Mouse (Mus musculus) granulocyte monocyte progenitor cell, adult 5-6 weeks (primary cell): Measurements from ENCODE around the gene Krtap1-3. TPM values are rescaled to one million over a fixed set of nuclear protein-coding genes. Genes with fewer than 3 reads are reported as not detected.

Experiments
- ATAC-seq: replicated peaks from 2 replicates; pipeline ENCODE4 v1.8.0; 2016; ENCODE audit warnings: mild to moderate bottlenecking, moderate TSS enrichment, inconsistent platforms; ENCODE audit not compliant: poor library complexity, severe bottlenecking
- total RNA-seq, 2 experiments: library from RNA; stranded (forward) in 1 of 2; stranded (reverse) in 1 of 2; fragments of 200-712, 200-1000 nt in 1 of 2; fragments of >200 nt in 1 of 2; fragmentation: Nextera tagmentation in 1 of 2; gene quantifications; 2 replicates each; pipeline ENCODE4 v1.2.3; 2014 to 2017

The Krtap1-3 gene
- total RNA-seq, 2 experiments from 2014 or later: not detected

- ATAC-seq: no peak
These were observed 28.6 kb downstream of the Krtap1-3 start for GRCm38 (mm10) chr11:99562580-99562979.

GRCm38 (mm10) chr11:99559366-99559765, 31.8 kb downstream of the Krtap1-3 start, which contains the start of gene Gm11939:
Gene Gm11939 (minus strand): TSS chr11:99559466.
- no peak for ATAC-seq

- ATAC-seq: no peak
These were observed 33.0 kb downstream of the Krtap1-3 start for GRCm38 (mm10) chr11:99557976-99558745.

GRCm38 (mm10) chr11:99556753-99557152, 34.4 kb downstream of the Krtap1-3 start, which contains the start of gene Krtap3-2:
Gene Krtap3-2 (minus strand): TSS chr11:99556853.
- ATAC-seq: no peak

GRCm38 (mm10) chr11:99556195-99556594, 34.9 kb downstream of the Krtap1-3 start:
- no peak for ATAC-seq

GRCm38 (mm10) chr11:99550765-99551164, 40.4 kb downstream of the Krtap1-3 start, which contains the start of gene Krtap3-3:
Gene Krtap3-3 (minus strand): TSS chr11:99550865.
- ATAC-seq: no peak

GRCm38 (mm10) chr11:99547892-99548291, 43.2 kb downstream of the Krtap1-3 start:
- no peak for ATAC-seq

Other genes starting within 250 kb of the Krtap1-3 start
Only the 30 nearest of the 36 such genes appear.
- 1.7 and 7.5 TPM in 2 replicates for gene Krt10, start 202.0 kb downstream of the Krtap1-3 start, total RNA-seq (2014; fragmentation: Nextera tagmentation)
- 0.39 TPM in 1 of 2 replicates, not detected in the other for gene Krt10, start 202.0 kb downstream of the Krtap1-3 start, total RNA-seq (2017)
- gene Krt12, start 169.1 kb downstream of the Krtap1-3 start, total RNA-seq (2014; fragmentation: Nextera tagmentation): not detected in 2 replicates
- not detected in 2 replicates for gene Krt12, start 169.1 kb downstream of the Krtap1-3 start, total RNA-seq (2017)
- gene Krt20, start 153.2 kb downstream of the Krtap1-3 start, total RNA-seq (2014; fragmentation: Nextera tagmentation): not detected in 2 replicates
- gene Krt20, start 153.2 kb downstream of the Krtap1-3 start, total RNA-seq (2017): not detected in 2 replicates
- gene Krt23, start 98.2 kb downstream of the Krtap1-3 start, total RNA-seq (2014; fragmentation: Nextera tagmentation): not detected in 2 replicates
- not detected in 2 replicates for gene Krt23, start 98.2 kb downstream of the Krtap1-3 start, total RNA-seq (2017)
- not detected in 2 replicates for gene Krt39, start 70.0 kb downstream of the Krtap1-3 start, total RNA-seq (2014; fragmentation: Nextera tagmentation)
- gene Krt39, start 70.0 kb downstream of the Krtap1-3 start, total RNA-seq (2017): not detected in 2 replicates
- not detected in 2 replicates for gene Krt40, start 48.2 kb downstream of the Krtap1-3 start, total RNA-seq (2014; fragmentation: Nextera tagmentation)
- gene Krt40, start 48.2 kb downstream of the Krtap1-3 start, total RNA-seq (2017): not detected in 2 replicates
- not detected in 2 replicates for gene Krtap3-3, start 40.5 kb downstream of the Krtap1-3 start, total RNA-seq (2014; fragmentation: Nextera tagmentation)
- not detected in 2 replicates for gene Krtap3-3, start 40.5 kb downstream of the Krtap1-3 start, total RNA-seq (2017)
- gene Krtap3-2, start 34.5 kb downstream of the Krtap1-3 start, total RNA-seq (2014; fragmentation: Nextera tagmentation): not detected in 2 replicates
- gene Krtap3-2, start 34.5 kb downstream of the Krtap1-3 start, total RNA-seq (2017): not detected in 2 replicates
- gene Gm11939, start 31.9 kb downstream of the Krtap1-3 start, total RNA-seq (2014; fragmentation: Nextera tagmentation): not detected in 2 replicates
- not detected in 2 replicates for gene Gm11939, start 31.9 kb downstream of the Krtap1-3 start, total RNA-seq (2017)
- gene Krtap3-1, start 24.7 kb downstream of the Krtap1-3 start, total RNA-seq (2014; fragmentation: Nextera tagmentation): not detected in 2 replicates
- not detected in 2 replicates for gene Krtap3-1, start 24.7 kb downstream of the Krtap1-3 start, total RNA-seq (2017)
- not detected in 2 replicates for gene Krtap1-5, start 10.3 kb downstream of the Krtap1-3 start, total RNA-seq (2014; fragmentation: Nextera tagmentation)
- not detected in 2 replicates for gene Krtap1-5, start 10.3 kb downstream of the Krtap1-3 start, total RNA-seq (2017)
- gene Krtap1-4, start 7.7 kb downstream of the Krtap1-3 start, total RNA-seq (2014; fragmentation: Nextera tagmentation): not detected in 2 replicates
- not detected in 2 replicates for gene Krtap1-4, start 7.7 kb downstream of the Krtap1-3 start, total RNA-seq (2017)
- gene Krtap9-3, start 6.8 kb upstream of the Krtap1-3 start, total RNA-seq (2014; fragmentation: Nextera tagmentation): not detected in 2 replicates
- not detected in 2 replicates for gene Krtap9-3, start 6.8 kb upstream of the Krtap1-3 start, total RNA-seq (2017)
- not detected in 2 replicates for gene Gm11938, start 12.0 kb upstream of the Krtap1-3 start, total RNA-seq (2014; fragmentation: Nextera tagmentation)
- gene Gm11938, start 12.0 kb upstream of the Krtap1-3 start, total RNA-seq (2017): not detected in 2 replicates
- gene Gm11937, start 18.9 kb upstream of the Krtap1-3 start, total RNA-seq (2014; fragmentation: Nextera tagmentation): not detected in 2 replicates
- gene Gm11937, start 18.9 kb upstream of the Krtap1-3 start, total RNA-seq (2017): not detected in 2 replicates
- not detected in 2 replicates for gene Krtap2-4, start 23.5 kb upstream of the Krtap1-3 start, total RNA-seq (2014; fragmentation: Nextera tagmentation)
- not detected in 2 replicates for gene Krtap2-4, start 23.5 kb upstream of the Krtap1-3 start, total RNA-seq (2017)
- not detected in 2 replicates for gene Gm11562, start 29.1 kb upstream of the Krtap1-3 start, total RNA-seq (2014; fragmentation: Nextera tagmentation)
- not detected in 2 replicates for gene Gm11562, start 29.1 kb upstream of the Krtap1-3 start, total RNA-seq (2017)
- gene Krtap4-1, start 36.9 kb upstream of the Krtap1-3 start, total RNA-seq (2014; fragmentation: Nextera tagmentation): not detected in 2 replicates
- gene Krtap4-1, start 36.9 kb upstream of the Krtap1-3 start, total RNA-seq (2017): not detected in 2 replicates
- not detected in 2 replicates for gene Krtap4-2, start 43.7 kb upstream of the Krtap1-3 start, total RNA-seq (2014; fragmentation: Nextera tagmentation)
- gene Krtap4-2, start 43.7 kb upstream of the Krtap1-3 start, total RNA-seq (2017): not detected in 2 replicates
- not detected in 2 replicates for gene Krtap4-7, start 52.8 kb upstream of the Krtap1-3 start, total RNA-seq (2014; fragmentation: Nextera tagmentation)
- gene Krtap4-7, start 52.8 kb upstream of the Krtap1-3 start, total RNA-seq (2017): not detected in 2 replicates
- not detected in 2 replicates for gene Gm11555, start 58.9 kb upstream of the Krtap1-3 start, total RNA-seq (2014; fragmentation: Nextera tagmentation)
- not detected in 2 replicates for gene Gm11555, start 58.9 kb upstream of the Krtap1-3 start, total RNA-seq (2017)
- not detected in 2 replicates for gene Gm11563, start 67.6 kb upstream of the Krtap1-3 start, total RNA-seq (2014; fragmentation: Nextera tagmentation)
- gene Gm11563, start 67.6 kb upstream of the Krtap1-3 start, total RNA-seq (2017): not detected in 2 replicates
- gene Krtap4-6, start 74.6 kb upstream of the Krtap1-3 start, total RNA-seq (2014; fragmentation: Nextera tagmentation): not detected in 2 replicates
- gene Krtap4-6, start 74.6 kb upstream of the Krtap1-3 start, total RNA-seq (2017): not detected in 2 replicates
- gene Gm14190, start 99.4 kb upstream of the Krtap1-3 start, total RNA-seq (2014; fragmentation: Nextera tagmentation): not detected in 2 replicates
- gene Gm14190, start 99.4 kb upstream of the Krtap1-3 start, total RNA-seq (2017): not detected in 2 replicates
- not detected in 2 replicates for gene Gm14180, start 143.0 kb upstream of the Krtap1-3 start, total RNA-seq (2014; fragmentation: Nextera tagmentation)
- gene Gm14180, start 143.0 kb upstream of the Krtap1-3 start, total RNA-seq (2017): not detected in 2 replicates
- not detected in 2 replicates for gene Gm11595, start 181.6 kb upstream of the Krtap1-3 start, total RNA-seq (2014; fragmentation: Nextera tagmentation)
- not detected in 2 replicates for gene Gm11595, start 181.6 kb upstream of the Krtap1-3 start, total RNA-seq (2017)
- gene Krtap4-8, start 189.4 kb upstream of the Krtap1-3 start, total RNA-seq (2014; fragmentation: Nextera tagmentation): not detected in 2 replicates
- gene Krtap4-8, start 189.4 kb upstream of the Krtap1-3 start, total RNA-seq (2017): not detected in 2 replicates
- not detected in 2 replicates for gene Krtap4-9, start 193.9 kb upstream of the Krtap1-3 start, total RNA-seq (2014; fragmentation: Nextera tagmentation)
- not detected in 2 replicates for gene Krtap4-9, start 193.9 kb upstream of the Krtap1-3 start, total RNA-seq (2017)
- not detected in 2 replicates for gene Gm11596, start 202.1 kb upstream of the Krtap1-3 start, total RNA-seq (2014; fragmentation: Nextera tagmentation)
- gene Gm11596, start 202.1 kb upstream of the Krtap1-3 start, total RNA-seq (2017): not detected in 2 replicates
- gene Gm11569, start 207.6 kb upstream of the Krtap1-3 start, total RNA-seq (2014; fragmentation: Nextera tagmentation): not detected in 2 replicates
- not detected in 2 replicates for gene Gm11569, start 207.6 kb upstream of the Krtap1-3 start, total RNA-seq (2017)